Mouse (Mus musculus) liver, embryonic 14.5 days (tissue): ENCODE measurements around the gene Vps4a. TPM values are rescaled to one million over a fixed set of nuclear protein-coding genes. Genes with fewer than 3 reads are reported as not detected.
A peak's percentile ranks its signal among the peaks of the same experiment; 100 is the strongest.

Source experiments
- ATAC-seq: fragments of 200-750 bp; cut with Nextera tagmentation; 2 replicates; pipeline ENCODE4 v1.8.0; 2017; ENCODE audit warnings: moderate number of reproducible peaks, mild to moderate bottlenecking, moderate library complexity; ENCODE audit not compliant: insufficient read depth
- DNase-seq, 3 experiments: peaks; one replicate each; pipeline ENCODE4 v3.0.0-alpha.2; 2012 to 2013; ENCODE audit warnings: low read depth in 3 of 3, low spot score in 3 of 3
- H3K27ac ChIP-seq: fragments of 300-500 bp; sonication (generic); 2 replicates; pipeline ENCODE4 v1.5.1; 2014; ENCODE audit warnings: moderate library complexity, mild to moderate bottlenecking, control low read depth, inconsistent platforms
- H3K27me3 ChIP-seq: fragments of 300-500 bp; sonication (generic); 2 replicates; pipeline ENCODE4 v1.6.1; 2014; ENCODE audit warnings: mild to moderate bottlenecking, low read length, moderate library complexity; ENCODE audit not compliant: control insufficient read depth, insufficient read depth
- H3K36me3 ChIP-seq: fragments of 300-500 bp; sonication (generic); replicated peaks from 2 replicates; pipeline ENCODE4 v1.6.1; 2014; ENCODE audit warnings: low read depth; ENCODE audit not compliant: control insufficient read depth, insufficient read depth
- H3K4me1 ChIP-seq, 2 experiments: fragments of 200-500 bp in 1 of 2; fragments of 300-500 bp in 1 of 2; sonication (generic) in 1 of 2; replicated peaks; 2 replicates each; pipeline ENCODE4 v1.6.1; 2012 to 2014; ENCODE audit warnings: antibody characterized with exemption in 1 of 2, inconsistent platforms in 1 of 2, low read length in 1 of 2; ENCODE audit not compliant: control insufficient read depth in 2 of 2, insufficient read depth in 2 of 2
- H3K4me2 ChIP-seq: fragments of 300-500 bp; sonication (generic); 2 replicates; pipeline ENCODE4 v1.6.1; 2014; ENCODE audit warnings: low read depth, mild to moderate bottlenecking, control low read depth, moderate library complexity
- H3K4me3 ChIP-seq, 2 experiments: fragments of 200-500 bp in 1 of 2; fragments of 300-500 bp in 1 of 2; sonication (generic) in 1 of 2; 2 replicates each; pipeline ENCODE4 v1.5.1; 2012 to 2014; ENCODE audit warnings: low read depth in 2 of 2, low read length in 2 of 2, mild to moderate bottlenecking in 2 of 2, control low read depth in 1 of 2, inconsistent platforms in 1 of 2, moderate library complexity in 1 of 2; ENCODE audit not compliant: insufficient read depth in 1 of 2
- H3K9ac ChIP-seq: fragments of 300-500 bp; sonication (generic); replicated peaks from 2 replicates; pipeline ENCODE4 v1.6.1; 2014; ENCODE audit warnings: mild to moderate bottlenecking, control low read depth, moderate library complexity
- H3K9me3 ChIP-seq: fragments of 300-500 bp; sonication (generic); 2 replicates; pipeline ENCODE4 v1.6.1; 2016; ENCODE audit warnings: low read length, mixed read lengths; ENCODE audit not compliant: control insufficient read depth
- CTCF ChIP-seq: IDR thresholded peaks from 2 replicates; pipeline ENCODE4 v1.5.1; 2016; ENCODE audit warnings: antibody characterized with exemption, low read depth, control low read depth
- EP300 ChIP-seq: IDR thresholded peaks from 2 replicates; pipeline ENCODE4 v1.6.1; 2016; ENCODE audit warnings: antibody characterized with exemption, low read depth
- WGBS: fragments of 180-500 bp; shearing (Covaris S2); extraction: QIAGEN DNeasy Blood & Tissue Kit; methylation state at CpG from one replicate; pipeline ENCODE4 v1.1.7; 2014; ENCODE audit not compliant: insufficient replicate concordance; 5-methylcytosine and 5-hydroxymethylcytosine counted together
- polyA plus RNA-seq, 2 experiments: library from polyadenylated mRNA; depleted of rRNA in 1 of 2; stranded (reverse) in 1 of 2; unstranded in 1 of 2; fragments of >200 nt; fragmentation: Nextera tagmentation in 1 of 2; extraction: Ambion mirVana in 1 of 2; gene quantifications; 2 replicates each; pipeline versions ENCODE4 v1.2.1 to v1.2.3; 2012 to 2014

Gene Vps4a
- polyA plus RNA-seq, 2 experiments: 12.1 to 22.8 TPM

DNA sequence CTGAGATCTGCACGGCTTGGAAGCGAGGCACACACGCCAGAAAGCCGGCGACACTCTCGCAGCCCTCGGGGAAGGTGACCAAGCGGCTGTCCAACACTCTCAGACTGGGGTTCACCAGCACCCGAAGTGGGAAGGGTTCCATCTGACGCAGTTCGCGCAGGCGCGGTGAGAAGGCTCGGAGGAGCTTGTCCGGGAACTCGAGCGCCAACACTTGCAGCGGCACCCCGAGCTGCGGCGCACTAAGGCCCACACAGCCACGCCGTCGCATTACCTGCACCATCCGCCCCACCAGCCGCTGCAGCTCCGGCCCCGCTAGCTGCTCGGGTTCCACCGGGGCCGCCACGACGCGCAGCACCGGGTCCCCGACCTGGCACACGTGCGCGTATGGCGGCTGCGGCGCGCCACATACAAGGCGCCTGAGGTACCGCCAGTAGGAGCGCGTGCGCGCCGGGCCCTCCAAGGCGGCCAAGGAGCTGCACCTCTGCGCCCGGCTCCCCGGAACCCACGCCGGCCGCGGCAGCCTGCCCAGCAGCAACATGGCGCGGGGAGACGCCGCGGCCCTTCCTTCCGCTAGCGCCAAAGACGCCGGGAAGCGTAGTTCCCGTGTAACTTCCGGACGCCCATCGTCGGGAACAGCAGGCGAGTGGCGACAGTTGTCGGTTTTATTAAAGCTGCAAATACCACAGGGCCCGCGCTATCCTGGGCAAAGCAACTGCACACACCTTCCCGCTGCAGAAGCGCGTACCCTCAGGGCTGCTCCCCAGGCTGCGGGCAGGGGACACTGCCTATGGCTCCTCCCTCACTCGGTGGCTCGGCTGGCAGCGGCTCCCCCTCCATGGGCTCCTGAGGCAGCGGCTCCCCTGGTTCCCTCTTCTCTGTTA lies 17.3 kb downstream of the Vps4a start, which contains the start of gene Pdf:
Gene Pdf (minus strand): TSS at position 554 of the 881 bp plus-strand sequence.
- no peaks in the 10 kb centered on the region for H3K27me3 ChIP-seq
- H3K9me3 ChIP-seq: no peaks in the 10 kb centered on the region
- ATAC-seq (peak; percentile 79), DNase-seq (peak; percentile 52 to 54 (median 53))
- peaks cover 0 to 11% of the 10 kb centered on the region in 2 experiments; a peak in 2 of 4 replicates for H3K4me1 ChIP-seq
- H3K36me3 ChIP-seq: peaks cover 65% of the 10 kb centered on the region
- peak within 1 kb of the TSS; percentile 83 for H3K4me2 ChIP-seq
- peak within 1 kb of the TSS; percentile 68 to 83 for H3K4me3 ChIP-seq
- TF ChIP-seq EP300 (no peak), CTCF (no peak)
- WGBS: 0% methylated on average over 87 of the region's 87 CpGs
- H3K27ac ChIP-seq: peak within 1 kb of the TSS; percentile 37
- peak within 1 kb of the TSS; percentile 64 for H3K9ac ChIP-seq

DNA sequence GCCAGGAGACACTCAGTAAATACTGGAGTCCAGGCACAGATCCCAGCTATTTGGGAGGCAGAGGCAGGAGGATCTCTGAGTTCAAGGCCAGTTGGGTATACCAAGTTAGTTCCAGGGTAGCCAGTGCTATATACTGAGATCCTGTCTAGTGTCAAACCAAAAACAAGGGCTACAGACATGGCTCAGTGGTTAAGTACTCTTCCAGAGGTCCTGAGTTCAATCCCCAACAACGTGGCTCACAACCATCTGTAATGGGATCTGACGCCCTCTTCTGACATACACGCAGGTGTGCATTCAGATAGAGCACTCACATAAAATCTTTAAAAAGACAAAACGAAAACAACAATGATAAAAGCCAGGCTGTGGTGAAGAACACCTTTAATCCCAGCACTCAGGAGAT lies 18.5 kb downstream of the Vps4a start:
- H3K27ac ChIP-seq: no peak overlapping the region
- no peak for DNase-seq
- H3K9ac ChIP-seq: no peak overlapping the region
- no peaks in the 10 kb centered on the region for H3K27me3 ChIP-seq
- H3K9me3 ChIP-seq: no peaks in the 10 kb centered on the region
- peak overlapping the region; percentile 83 for H3K4me2 ChIP-seq
- peaks cover 57% of the 10 kb centered on the region for H3K36me3 ChIP-seq
- peaks cover 0 to 11% of the 10 kb centered on the region in 2 experiments; a peak in 2 of 4 replicates for H3K4me1 ChIP-seq
- H3K4me3 ChIP-seq: peak overlapping the region in 1 of 2 experiments; percentile 68; a peak in 1 of 4 replicates
- TF ChIP-seq CTCF (no peak), EP300 (no peak)
- WGBS: 83% methylated on average over 4 of the region's 4 CpGs
- ATAC-seq: no peak

DNA sequence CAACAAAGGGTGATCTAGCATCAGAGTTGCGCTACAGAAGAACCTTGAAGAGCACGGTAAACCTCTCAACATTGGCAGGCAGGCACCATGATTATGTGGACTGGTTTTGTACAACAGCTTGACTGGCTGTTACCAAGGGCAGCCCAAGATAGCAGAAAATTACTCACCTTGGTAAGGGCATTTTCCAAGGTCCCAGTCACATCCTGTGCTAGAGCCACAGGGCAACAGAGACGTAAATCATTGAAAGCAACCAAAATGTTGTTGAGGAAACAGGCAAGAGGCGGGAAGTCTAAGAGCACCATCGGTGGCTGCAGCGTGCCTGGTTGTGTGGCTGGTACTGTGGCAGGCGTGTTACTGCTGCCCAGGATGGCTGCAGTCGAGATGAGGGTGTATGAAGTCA lies 21.0 kb downstream of the Vps4a start:
- no peaks in the 10 kb centered on the region for H3K9me3 ChIP-seq
- H3K36me3 ChIP-seq: peaks cover 31% of the 10 kb centered on the region
- no peak for TF ChIP-seq CTCF
- no peak for TF ChIP-seq EP300

DNA sequence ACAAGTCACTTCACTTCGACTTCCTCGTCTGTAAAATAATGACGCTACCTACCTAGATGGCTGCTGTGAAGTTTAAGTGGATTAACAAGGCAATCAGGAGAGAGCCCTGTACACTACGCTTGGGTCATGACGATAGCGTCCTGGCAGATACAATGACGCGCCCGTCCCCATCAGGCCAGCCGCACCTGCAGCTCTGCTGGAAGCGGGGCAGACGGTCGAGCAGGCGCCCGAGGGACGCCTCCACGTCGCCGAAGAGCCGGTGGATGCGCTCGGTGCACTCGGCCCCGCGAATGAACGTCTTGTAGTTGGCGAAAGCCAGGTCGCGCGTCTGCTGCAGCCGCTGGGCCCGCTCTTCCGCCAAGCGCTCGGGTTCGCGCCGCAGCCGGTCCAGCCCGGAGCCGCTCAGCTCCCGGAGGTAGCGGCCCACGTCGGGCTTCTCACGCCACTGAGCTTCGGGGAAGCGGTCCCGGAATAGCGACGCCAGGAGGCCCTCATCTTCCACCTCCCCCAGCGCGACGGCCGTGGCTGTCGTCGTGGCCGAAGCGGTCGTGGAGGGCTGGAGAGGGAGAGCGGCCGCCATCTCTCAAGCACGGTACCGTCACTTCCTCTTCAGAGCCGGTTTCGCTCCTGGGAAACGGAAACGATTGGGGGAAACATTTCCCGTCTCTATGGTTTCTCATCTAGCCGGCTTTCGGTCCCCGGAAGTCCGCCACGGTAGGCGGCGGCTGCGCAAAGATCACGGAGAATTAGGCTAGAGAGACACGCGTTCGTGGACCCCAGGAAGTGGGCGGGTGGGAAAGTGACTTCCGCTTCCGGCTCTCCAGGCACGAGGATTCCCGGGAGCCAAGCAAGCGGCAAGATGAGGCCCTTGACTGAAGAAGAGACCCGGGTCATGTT lies 25.3 kb downstream of the Vps4a start, which contains the start of the genes Cog8 and Nip7:
Gene Cog8 (minus strand): TSS at position 614 of the 897 bp plus-strand sequence.
Gene Nip7 (plus strand): TSS at position 802 of the 897 bp plus-strand sequence.
- peaks cover 29% of the 10 kb centered on the region for H3K36me3 ChIP-seq
- WGBS: under 1% methylated on average over 88 of the region's 88 CpGs
- H3K4me1 ChIP-seq: peaks cover 11 to 12% of the 10 kb centered on the region in 2 experiments; a peak in 2 of 4 replicates
- peak; percentile 94 to 96 (median 94) for DNase-seq
- no peaks in the 10 kb centered on the region for H3K27me3 ChIP-seq
- TF ChIP-seq EP300 (0 out of 2 replicates have a peak, but pooled peaks have one; percentile 30), CTCF (no peak)
- peak within 1 kb of the TSS; percentile 93 for H3K4me2 ChIP-seq
- peak within 1 kb of the TSS; percentile 91 for H3K9ac ChIP-seq
- peak; percentile 92 for ATAC-seq
- H3K9me3 ChIP-seq: no peaks in the 10 kb centered on the region
- peak within 1 kb of the TSS; percentile 68 to 100 for H3K4me3 ChIP-seq
- H3K27ac ChIP-seq: peak within 1 kb of the TSS; percentile 72

More for the DNA sequence above, 21.0 kb downstream of the Vps4a start:
- Histone ChIP-seq H3K27ac (no peak overlapping the region), H3K4me1 (peaks cover 8 to 13% of the 10 kb centered on the region in 2 experiments), H3K27me3 (no peaks in the 10 kb centered on the region), H3K9ac (no peak overlapping the region), H3K4me3 (no peak overlapping the region), H3K4me2 (no peak overlapping the region)
- WGBS: 86% methylated on average over 8 of the region's 8 CpGs
- ATAC-seq (no peak), DNase-seq (no peak)
